Mouse (Mus musculus) C2C12 (cell line): ENCODE measurements around the gene Hps4. TPM values are rescaled to one million over a fixed set of nuclear protein-coding genes. Genes with fewer than 3 reads are reported as not detected.

Experiments used
- H3K27me3 ChIP-seq: one replicate; pipeline ENCODE4 v1.6.1; 2011; ENCODE audit not compliant: control insufficient read depth, insufficient read depth, insufficient read length
- H3K36me3 ChIP-seq: one replicate; pipeline ENCODE4 v1.6.1; 2011; ENCODE audit not compliant: control insufficient read depth, insufficient read depth
- H3K4me3 ChIP-seq: one replicate; pipeline ENCODE4 v1.5.1; 2011; ENCODE audit warnings: mild to moderate bottlenecking, control low read depth; ENCODE audit not compliant: poor library complexity, insufficient read depth, severe bottlenecking
- H3K79me2 ChIP-seq: one replicate; pipeline ENCODE4 v1.6.1; 2011; ENCODE audit not compliant: control insufficient read depth, insufficient read depth
- H3K79me3 ChIP-seq: one replicate; pipeline ENCODE4 v1.6.1; 2011; ENCODE audit warnings: low read depth, control low read depth
- H3ac ChIP-seq: one replicate; pipeline ENCODE3; 2011; ENCODE audit warnings: low read depth; ENCODE audit not compliant: control insufficient read depth, insufficient read length
- CEBPB ChIP-seq: IDR thresholded peaks from one replicate; pipeline ENCODE4 v1.6.1; 2011; ENCODE audit warnings: low read depth, mild to moderate bottlenecking, control low read depth, moderate library complexity
- CTCF ChIP-seq: IDR thresholded peaks from one replicate; pipeline ENCODE4 v1.5.1; 2011; ENCODE audit not compliant: control insufficient read depth, insufficient read depth, insufficient read length
- FOSL1 ChIP-seq: IDR thresholded peaks from one replicate; pipeline ENCODE4 v1.8.0; 2011; ENCODE audit warnings: mild to moderate bottlenecking, low read length; ENCODE audit not compliant: poor library complexity, insufficient read depth, severe bottlenecking
- MAX ChIP-seq: IDR thresholded peaks from one replicate; pipeline ENCODE4 v1.6.1; 2011; ENCODE audit warnings: mild to moderate bottlenecking, control low read depth
- MYOD1 ChIP-seq: IDR thresholded peaks from one replicate; pipeline ENCODE4 v1.6.1; 2011; ENCODE audit warnings: low read depth; ENCODE audit not compliant: control insufficient read depth, insufficient read length
- MYOG ChIP-seq: IDR thresholded peaks from one replicate; pipeline ENCODE4 v1.6.1; 2011; ENCODE audit not compliant: control insufficient read depth, insufficient read length; ENCODE audit errors: extremely low read depth
- USF1 ChIP-seq: IDR thresholded peaks from one replicate; pipeline ENCODE4 v1.6.1; 2011; ENCODE audit warnings: low read depth, mild to moderate bottlenecking, control low read depth, moderate library complexity
- polyA plus RNA-seq: library from polyadenylated mRNA; unstranded; fragments of >200 nt; fragmentation: generic; extraction: Trizol; gene quantifications from one replicate; pipeline ENCODE4 v1.2.1, GENCODE M21; 2012; ENCODE audit warnings: missing spikeins

Gene Hps4
- polyA plus RNA-seq, 1 experiment = 16.1 TPM

DNA sequence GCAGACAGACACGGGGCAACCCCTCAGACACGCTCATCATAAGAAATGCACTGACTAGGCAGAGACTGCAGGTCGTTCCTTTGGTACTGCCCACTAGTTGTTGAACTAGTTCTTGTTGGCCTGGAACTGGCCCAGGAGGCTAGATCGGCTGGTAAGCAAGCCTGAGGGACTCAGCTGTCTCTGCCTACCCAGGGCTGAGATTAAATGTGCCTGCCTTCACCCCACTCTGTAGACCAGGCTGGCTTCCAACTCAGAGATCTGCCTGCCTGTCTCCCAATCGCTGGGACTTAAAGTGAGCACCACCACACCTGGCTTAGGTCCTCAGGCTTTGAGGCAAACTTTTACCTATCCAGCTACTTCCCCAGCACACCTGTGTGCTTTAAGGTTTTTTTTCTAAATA is 22.5 kb upstream of the Hps4 start:
- Histone ChIP-seq H3K36me3 (peaks cover 6% of the 10 kb centered on the region), H3K79me3 (no peaks in the 10 kb centered on the region), H3K79me2 (no peaks in the 10 kb centered on the region), H3K27me3 (no peaks in the 10 kb centered on the region), H3ac (no peak overlapping the region), H3K4me3 (no peak overlapping the region)
- TF ChIP-seq MYOD1 (no peak), MAX (no peak), MYOG (no peak), USF1 (no peak), CTCF (no peak), FOSL1 (no peak), CEBPB (no peak)

DNA sequence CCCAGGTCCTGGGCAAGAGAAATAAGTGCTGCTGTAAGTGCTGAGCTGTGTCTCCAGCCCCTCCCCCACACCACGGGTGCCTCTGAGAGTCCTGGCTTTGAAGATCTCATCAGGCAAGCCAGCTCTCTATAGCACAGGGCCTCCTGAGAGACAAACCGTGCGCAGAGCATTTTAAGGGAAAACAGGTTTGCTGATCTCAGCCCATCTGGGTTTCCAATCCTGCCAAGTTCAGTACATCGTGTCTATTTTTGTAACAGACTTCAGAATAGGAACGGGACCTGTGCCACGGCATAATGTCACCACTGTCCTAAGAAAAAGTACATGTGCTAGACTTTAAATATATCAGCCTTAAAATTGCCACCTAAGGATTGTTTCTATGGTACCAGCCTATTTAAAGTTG is 21.9 kb upstream of the Hps4 start:
- Histone ChIP-seq H3ac (no peak overlapping the region), H3K4me3 (no peak overlapping the region), H3K27me3 (no peaks in the 10 kb centered on the region), H3K79me2 (no peaks in the 10 kb centered on the region), H3K36me3 (peaks cover under 1% of the 10 kb centered on the region), H3K79me3 (no peaks in the 10 kb centered on the region)
- TF ChIP-seq FOSL1 (no peak), CEBPB (no peak), MYOG (no peak), MAX (no peak)

- H3K79me3 ChIP-seq = no peaks in the 10 kb centered on the region
- TF ChIP-seq MYOG = no peak
- peaks cover 3% of the 10 kb centered on the region for H3K79me2 ChIP-seq
These were observed 21.5 kb upstream of the Hps4 start for GRCm38 (mm10) chr5:112321376-112321775.

DNA sequence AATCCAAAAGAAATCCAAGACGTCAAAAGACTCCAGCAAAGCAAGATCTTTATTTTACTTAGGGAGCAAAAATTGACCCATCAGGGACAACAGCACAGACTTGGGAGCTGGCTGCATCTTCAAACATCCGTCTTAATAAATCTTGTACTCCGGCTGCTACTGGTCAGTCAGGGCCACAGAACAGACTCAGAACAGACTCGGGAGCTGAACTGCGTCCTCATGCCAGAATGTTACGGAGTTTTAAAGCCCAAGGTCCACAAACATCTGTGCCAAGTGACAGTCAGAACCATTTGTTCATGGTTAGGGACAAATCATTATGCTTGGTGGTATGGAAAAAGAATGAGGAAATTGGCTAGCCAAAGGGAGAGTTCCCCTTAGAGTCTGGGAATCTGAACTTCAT is 19.6 kb upstream of the Hps4 start:
- Histone ChIP-seq H3K36me3 (peaks cover 6% of the 10 kb centered on the region), H3ac (no peak overlapping the region), H3K79me3 (peaks cover 17% of the 10 kb centered on the region), H3K4me3 (no peak overlapping the region), H3K79me2 (peaks cover 22% of the 10 kb centered on the region), H3K27me3 (no peaks in the 10 kb centered on the region)
- TF ChIP-seq USF1 = no peak
- no peak for TF ChIP-seq FOSL1
- no peak for TF ChIP-seq MAX
- no peak for TF ChIP-seq MYOG
- TF ChIP-seq MYOD1 = no peak
- no peak for TF ChIP-seq CEBPB
- no peak for TF ChIP-seq CTCF

More at GRCm38 (mm10) chr5:112321376-112321775, 21.5 kb upstream of the Hps4 start:
- Histone ChIP-seq H3K27me3 (no peaks in the 10 kb centered on the region), H3K36me3 (no peaks in the 10 kb centered on the region), H3ac (no peak overlapping the region), H3K4me3 (no peak overlapping the region)

GRCm38 (mm10) chr5:112324637-112325545 is 18.0 kb upstream of the Hps4 start:
- peaks cover 11% of the 10 kb centered on the region for H3K36me3 ChIP-seq
- H3ac ChIP-seq = peak overlapping the region; percentile 41
- TF ChIP-seq MAX = peak; percentile 99
- TF ChIP-seq CEBPB = peak; percentile 84
- TF ChIP-seq FOSL1 = peak; percentile 44
- TF ChIP-seq MYOD1 = no peak
- no peak for TF ChIP-seq CTCF
- peak; percentile 83 for TF ChIP-seq USF1
- no peak for TF ChIP-seq MYOG
- peaks cover 24% of the 10 kb centered on the region for H3K79me2 ChIP-seq
- no peaks in the 10 kb centered on the region for H3K27me3 ChIP-seq
- no peak overlapping the region for H3K4me3 ChIP-seq
- H3K79me3 ChIP-seq = peaks cover 17% of the 10 kb centered on the region
